ENCODE assay signal across 10 mouse cellular contexts in the genomic region with DNA sequence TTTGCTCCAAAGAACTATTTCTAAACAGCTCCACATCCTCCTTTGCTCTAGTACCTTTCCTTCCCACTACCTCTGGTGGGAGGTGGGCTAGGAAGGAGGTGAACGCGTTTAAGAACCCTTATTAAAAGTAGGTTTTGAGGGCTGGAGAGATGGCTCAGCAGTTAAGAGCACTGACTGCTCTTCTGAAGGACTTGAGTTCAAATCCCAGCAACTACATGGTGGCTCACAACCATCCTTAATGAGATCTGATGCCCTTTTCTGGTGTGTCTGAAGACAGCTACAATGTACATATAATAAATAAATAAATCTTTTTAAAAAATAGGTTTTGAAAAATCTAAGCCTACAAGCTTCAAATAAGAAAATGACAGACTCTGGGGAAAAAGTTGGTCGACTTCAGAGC. TPM values are rescaled to one million over a fixed set of nuclear protein-coding genes. Genes with fewer than 3 reads are reported as not detected.
DNase-seq lines count a peak whose midpoint lies in the region; ATAC-seq lines count a peak whose summit lies in the region.
"Not testable (repeated sequence)": the region's sequence is repeated elsewhere in the genome, so short reads cannot be mapped to it uniquely, and the experiment has no call there.
"Had no signal": no experiment of that assay in that cellular context is flagged by ENCODE, and none has a peak within 500 bp of the region (broad histone marks: within the 10 kb centered on the region; RNA-seq: fewer than 3 reads in every experiment).

No protein-coding gene starts in this region.

- peak; percentile 66 for DNase-seq in heart, adult 11 months
- peak; percentile 53 for DNase-seq in midbrain, embryonic 11.5 days (ENCODE audit: low spot score, missing footprints)

- not testable (repeated sequence) for H3K4me2 ChIP-seq in midbrain, embryonic 11.5 days

- WGBS in midbrain, embryonic 11.5 days = 89% methylated on average over 3 of the region's 3 CpGs

- H3K27me3 ChIP-seq in midbrain, embryonic 11.5 days (ENCODE audit: control insufficient read depth, insufficient read depth, low read length) = not testable (repeated sequence)

- H3K36me3 ChIP-seq in midbrain, embryonic 11.5 days (ENCODE audit: control insufficient read depth, insufficient read depth, low read length) = not testable (repeated sequence)

- ATAC-seq in midbrain, embryonic 11.5 days (ENCODE audit: low FRiP score) = not testable (repeated sequence)

- H3K9me3 ChIP-seq in midbrain, embryonic 11.5 days (ENCODE audit: control insufficient read depth, low read length) = not testable (repeated sequence)

- not testable (repeated sequence) for H3K9ac ChIP-seq in midbrain, embryonic 11.5 days (ENCODE audit: low read length)

- not testable (repeated sequence) for H3K4me3 ChIP-seq in midbrain, embryonic 11.5 days (ENCODE audit: low read depth, low read length)

- H3K4me1 ChIP-seq in midbrain, embryonic 11.5 days (ENCODE audit: control insufficient read depth, insufficient read depth, low read length) = not testable (repeated sequence)

- not testable (repeated sequence) for H3K27ac ChIP-seq in midbrain, embryonic 11.5 days (ENCODE audit: low read depth, low read length)

RNA-seq across cellular contexts. Expression of gene Ncf2, which starts 14.5 kb away (rescaled TPM):
- polyA plus RNA-seq in midbrain, embryonic 11.5 days (2014; fragmentation: Nextera tagmentation; extraction: Ambion mirVana) = 2.6 and 3.3 TPM in 2 replicates

RNA-seq across cellular contexts. Expression of gene Arpc5, which starts 19.1 kb away (rescaled TPM):
- polyA plus RNA-seq in midbrain, embryonic 11.5 days (2014; fragmentation: Nextera tagmentation; extraction: Ambion mirVana) = 284 and 314 TPM in 2 replicates

RNA-seq across cellular contexts. Expression of gene Rgl1, which starts 19.3 kb away (rescaled TPM):
- polyA plus RNA-seq in midbrain, embryonic 11.5 days (2014; fragmentation: Nextera tagmentation; extraction: Ambion mirVana) = 23.2 and 24.0 TPM in 2 replicates

RNA-seq across cellular contexts. Expression of gene Apobec4, which starts 35.1 kb away (rescaled TPM):
- polyA plus RNA-seq in midbrain, embryonic 11.5 days (2014; fragmentation: Nextera tagmentation; extraction: Ambion mirVana) = not detected in 2 replicates
- polyA plus RNA-seq: activated CD4-positive, CD25-positive, alpha-beta regulatory T cell, adult 4 months; adrenal gland, adult 2 months; brain, embryonic 14.5 days; C2C12; CD4-positive, CD25-positive, alpha-beta regulatory T cell, adult 4 months; cerebellum, adult 2 months; G1E; Patski had no signal
